Mouse (Mus musculus) right cerebral cortex, postnatal 4 days (tissue): ENCODE measurements at regions not wholly inside any gene's neighbourhood (a gene's known extent, or its start where the extent isn't known, plus 50 kb on each side); places are given as distances from the start of the nearest gene placed in this dataset.

Source experiments
- DNase-seq: peaks from one replicate; pipeline ENCODE4 v3.0.0-alpha.2; 2022

- no peak for DNase-seq
These were observed 182.7 kb upstream of the Prr30 start for GRCm38 (mm10) chr14:101382838-101383237.

- DNase-seq = no peak
These were observed 181.8 kb upstream of the Prr30 start for GRCm38 (mm10) chr14:101381943-101382342.

- DNase-seq = no peak
These were observed 179.5 kb upstream of the Prr30 start for GRCm38 (mm10) chr14:101379663-101380006.

GRCm38 (mm10) chr14:101378965-101379662 lies 179.0 kb upstream of the Prr30 start:
- peak; percentile 91 for DNase-seq

- DNase-seq = no peak
These were observed 178.4 kb upstream of the Prr30 start for GRCm38 (mm10) chr14:101378545-101378944.

GRCm38 (mm10) chr14:101376690-101377089 lies 176.6 kb upstream of the Prr30 start:
- DNase-seq = no peak

- DNase-seq = no peak
These were observed 175.7 kb upstream of the Prr30 start for GRCm38 (mm10) chr14:101375833-101376232.

- DNase-seq = no peak
These were observed 173.7 kb upstream of the Prr30 start for GRCm38 (mm10) chr14:101373864-101374263.

GRCm38 (mm10) chr14:101359860-101360259 lies 159.7 kb upstream of the Prr30 start:
- DNase-seq = no peak

GRCm38 (mm10) chr14:101353009-101353378 lies 152.9 kb upstream of the Prr30 start:
- DNase-seq = no peak

- peak; percentile 38 for DNase-seq
These were observed 152.2 kb upstream of the Prr30 start for GRCm38 (mm10) chr14:101352046-101353008.

- no peak for DNase-seq
These were observed 140.2 kb upstream of the Prr30 start for GRCm38 (mm10) chr14:101340331-101340730.

GRCm38 (mm10) chr14:101332015-101332414 lies 131.9 kb upstream of the Prr30 start:
- no peak for DNase-seq

- DNase-seq = peak; percentile 14
These were observed 127.3 kb upstream of the Prr30 start for GRCm38 (mm10) chr14:101327421-101327820.

GRCm38 (mm10) chr14:101326477-101326941 lies 126.4 kb upstream of the Prr30 start:
- no peak for DNase-seq

- DNase-seq = no peak
These were observed 123.2 kb upstream of the Prr30 start for GRCm38 (mm10) chr14:101323361-101323760.

GRCm38 (mm10) chr14:101307920-101308319 lies 107.8 kb upstream of the Prr30 start:
- DNase-seq = no peak

GRCm38 (mm10) chr14:101304487-101305032 lies 104.4 kb upstream of the Prr30 start:
- no peak for DNase-seq

GRCm38 (mm10) chr14:101297841-101298240 lies 97.7 kb upstream of the Prr30 start:
- no peak for DNase-seq

- DNase-seq = peak; percentile 27
These were observed 94.6 kb upstream of the Prr30 start for GRCm38 (mm10) chr14:101294693-101295092.

- no peak for DNase-seq
These were observed 87.6 kb upstream of the Prr30 start for GRCm38 (mm10) chr14:101287755-101288154.

GRCm38 (mm10) chr14:101269048-101269789 lies 69.1 kb upstream of the Prr30 start:
- no peak for DNase-seq

GRCm38 (mm10) chr14:101267536-101267935 lies 67.4 kb upstream of the Prr30 start:
- no peak for DNase-seq
